Comparison of ENCODE assay signal across 8 mouse cellular contexts in genomic region chr3:88914384-88914810, GRCm38 (mm10). TPM values are rescaled to one million over a fixed set of nuclear protein-coding genes. Genes with fewer than 3 reads are reported as not detected.
DNase-seq lines count a peak whose midpoint lies in the region; ATAC-seq and TF ChIP-seq lines count a peak whose summit lies in the region.

No protein-coding gene starts in this region.

- no peak for TF ChIP-seq EP300 in stomach, postnatal 0 days (optimal IDR thresholded peaks at IDR 0.05)

- H3K4me2 ChIP-seq in forebrain, embryonic 13.5 days: peak overlapping the region; percentile 82
- peak overlapping the region; percentile 97 for H3K4me2 ChIP-seq in liver, embryonic 13.5 days
- peak overlapping the region; percentile 88 for H3K4me2 ChIP-seq in stomach, postnatal 0 days (replicated peaks; ENCODE audit: low read depth)

- peak overlapping the region; percentile 80 for H3K9ac ChIP-seq in forebrain, embryonic 13.5 days
- H3K9ac ChIP-seq in liver, embryonic 13.5 days: peak overlapping the region; percentile 80
- H3K9ac ChIP-seq in stomach, postnatal 0 days (ENCODE audit: low read length): peak overlapping the region; percentile 72

- no peaks in the 10 kb centered on the region for H3K9me3 ChIP-seq in forebrain, embryonic 13.5 days (replicated peaks)
- H3K9me3 ChIP-seq in liver, embryonic 13.5 days (replicated peaks): no peaks in the 10 kb centered on the region
- H3K9me3 ChIP-seq in stomach, postnatal 0 days (ENCODE audit: control insufficient read depth, low read length): no peaks in the 10 kb centered on the region

- DNase-seq in thymus, adult 2 months: no peak
- DNase-seq in thymus, adult 18-20 months: no peak
- no peak for DNase-seq in liver, embryonic 13.5 days
- peak; percentile 30 for DNase-seq in stomach, postnatal 0 days (ENCODE audit: low spot score)
- no peak for DNase-seq in ovary, postnatal 14 days (ENCODE audit: low spot score)
- no peak for DNase-seq in urinary bladder, postnatal 14 days (ENCODE audit: low spot score)
- DNase-seq in adrenal gland, postnatal 25 days: no peak

- no peak for TF ChIP-seq CTCF in thymus, adult 2 months (IDR thresholded peaks at IDR 0.05; ENCODE audit: borderline replicate concordance, control insufficient read depth, extremely low read depth, insufficient read depth, low read length, poor library complexity)
- no peak for TF ChIP-seq CTCF in stomach, postnatal 0 days (IDR thresholded peaks at IDR 0.05; ENCODE audit: low read depth)

- ATAC-seq in forebrain, embryonic 13.5 days: no peak
- ATAC-seq in liver, embryonic 13.5 days (ENCODE audit: low read depth): no peak
- peak; percentile 14; the same call in 1 of the 2 replicates for ATAC-seq in stomach, postnatal 0 days (ENCODE audit: low FRiP score, low TSS enrichment)

- no peaks in the 10 kb centered on the region for H3K27me3 ChIP-seq in thymus, adult 2 months (ENCODE audit: control insufficient read depth, insufficient read depth, low read length)
- H3K27me3 ChIP-seq in forebrain, embryonic 13.5 days: no peaks in the 10 kb centered on the region
- H3K27me3 ChIP-seq in liver, embryonic 13.5 days: no peaks in the 10 kb centered on the region
- no peaks in the 10 kb centered on the region for H3K27me3 ChIP-seq in stomach, postnatal 0 days (ENCODE audit: control insufficient read depth, insufficient read depth, low read length)

- 31% methylated on average over 8 of the region's 8 CpGs for WGBS in thymus, adult 2 months
- WGBS in forebrain, embryonic 13.5 days: 28% methylated on average over 8 of the region's 8 CpGs
- WGBS in liver, embryonic 13.5 days (ENCODE audit: insufficient replicate concordance): 24% methylated on average over 8 of the region's 8 CpGs
- WGBS in stomach, postnatal 0 days: 24% methylated on average over 8 of the region's 8 CpGs

- H3K36me3 ChIP-seq in thymus, adult 2 months (ENCODE audit: control insufficient read depth, insufficient read depth, low read length): peaks cover 8% of the 10 kb centered on the region
- H3K36me3 ChIP-seq in forebrain, embryonic 13.5 days (ENCODE audit: poor library complexity, severe bottlenecking): peaks cover 33% of the 10 kb centered on the region
- peaks cover 34% of the 10 kb centered on the region for H3K36me3 ChIP-seq in liver, embryonic 13.5 days
- H3K36me3 ChIP-seq in stomach, postnatal 0 days (ENCODE audit: control insufficient read depth, insufficient read depth, low read length): peaks cover 16% of the 10 kb centered on the region

- H3K4me3 ChIP-seq in thymus, adult 2 months (ENCODE audit: control insufficient read depth, insufficient read depth, low read length): peak overlapping the region; percentile 71; the same call in 1 of the 2 replicates
- H3K4me3 ChIP-seq in forebrain, embryonic 13.5 days: peak overlapping the region; percentile 74
- peak overlapping the region; percentile 72 for H3K4me3 ChIP-seq in liver, embryonic 13.5 days (replicated peaks)
- peak overlapping the region; percentile 68 for H3K4me3 ChIP-seq in stomach, postnatal 0 days (ENCODE audit: low read depth, low read length)

- no peak for TF ChIP-seq POLR2A in thymus, adult 2 months (IDR thresholded peaks at IDR 0.05; ENCODE audit: control insufficient read depth, extremely low read depth, insufficient read depth, low read length, poor library complexity)

- H3K27ac ChIP-seq in thymus, adult 2 months (ENCODE audit: control insufficient read depth, insufficient read depth, low read length): no peak overlapping the region
- H3K27ac ChIP-seq in forebrain, embryonic 13.5 days: peak overlapping the region; percentile 82
- H3K27ac ChIP-seq in liver, embryonic 13.5 days: peak overlapping the region; percentile 68
- H3K27ac ChIP-seq in stomach, postnatal 0 days (replicated peaks): peak overlapping the region; percentile 78

- H3K4me1 ChIP-seq in thymus, adult 2 months (replicated peaks; ENCODE audit: control insufficient read depth, insufficient read depth, low read length): peaks cover 12% of the 10 kb centered on the region; the same call in 1 of the 2 replicates
- H3K4me1 ChIP-seq in forebrain, embryonic 13.5 days: peaks cover 16% of the 10 kb centered on the region
- peaks cover 22% of the 10 kb centered on the region for H3K4me1 ChIP-seq in liver, embryonic 13.5 days (replicated peaks)
- H3K4me1 ChIP-seq in stomach, postnatal 0 days (replicated peaks; ENCODE audit: control insufficient read depth, insufficient read depth): no peaks in the 10 kb centered on the region

RNA-seq across cellular contexts. Expression of gene Msto1, which starts 0.6 kb away (rescaled TPM):
- polyA plus RNA-seq in thymus, adult 2 months (2012; rRNA removed): 36.5 and 40.7 TPM in 2 replicates
- 40.3 and 48.5 TPM in 2 replicates for polyA plus RNA-seq in forebrain, embryonic 13.5 days (2015; fragmentation: Nextera tagmentation; extraction: Ambion mirVana)
- 19.9 and 20.2 TPM in 2 replicates for polyA plus RNA-seq in liver, embryonic 13.5 days (2015; fragmentation: Nextera tagmentation; extraction: Ambion mirVana)
- polyA plus RNA-seq in stomach, postnatal 0 days (2015; fragmentation: Nextera tagmentation; extraction: Ambion mirVana): 23.6 and 24.9 TPM in 2 replicates
- 22.9 and 24.5 TPM in 2 replicates for total RNA-seq in adrenal gland, postnatal 25 days (2021)

RNA-seq across cellular contexts. Expression of gene Ash1l, which starts 36.0 kb away (rescaled TPM):
- 12.3 and 12.8 TPM in 2 replicates for polyA plus RNA-seq in thymus, adult 2 months (2012; rRNA removed)
- 21.8 and 24.4 TPM in 2 replicates for polyA plus RNA-seq in forebrain, embryonic 13.5 days (2015; fragmentation: Nextera tagmentation; extraction: Ambion mirVana)
- 4.7 and 5.7 TPM in 2 replicates for polyA plus RNA-seq in liver, embryonic 13.5 days (2015; fragmentation: Nextera tagmentation; extraction: Ambion mirVana)
- 8.6 and 9.2 TPM in 2 replicates for polyA plus RNA-seq in stomach, postnatal 0 days (2015; fragmentation: Nextera tagmentation; extraction: Ambion mirVana)
- 59.8 and 60.5 TPM in 2 replicates for total RNA-seq in adrenal gland, postnatal 25 days (2021)

RNA-seq across cellular contexts. Expression of gene Dap3, which starts 36.6 kb away (rescaled TPM):
- 81.2 and 91.7 TPM in 2 replicates for polyA plus RNA-seq in thymus, adult 2 months (2012; rRNA removed)
- polyA plus RNA-seq in forebrain, embryonic 13.5 days (2015; fragmentation: Nextera tagmentation; extraction: Ambion mirVana): 139 and 145 TPM in 2 replicates
- 120 and 129 TPM in 2 replicates for polyA plus RNA-seq in liver, embryonic 13.5 days (2015; fragmentation: Nextera tagmentation; extraction: Ambion mirVana)
- 99.0 and 105 TPM in 2 replicates for polyA plus RNA-seq in stomach, postnatal 0 days (2015; fragmentation: Nextera tagmentation; extraction: Ambion mirVana)
- total RNA-seq in adrenal gland, postnatal 25 days (2021): 119 and 141 TPM in 2 replicates
